Mouse (Mus musculus): Measurements from ENCODE around the gene Afdn.

Gene Afdn

DNA sequence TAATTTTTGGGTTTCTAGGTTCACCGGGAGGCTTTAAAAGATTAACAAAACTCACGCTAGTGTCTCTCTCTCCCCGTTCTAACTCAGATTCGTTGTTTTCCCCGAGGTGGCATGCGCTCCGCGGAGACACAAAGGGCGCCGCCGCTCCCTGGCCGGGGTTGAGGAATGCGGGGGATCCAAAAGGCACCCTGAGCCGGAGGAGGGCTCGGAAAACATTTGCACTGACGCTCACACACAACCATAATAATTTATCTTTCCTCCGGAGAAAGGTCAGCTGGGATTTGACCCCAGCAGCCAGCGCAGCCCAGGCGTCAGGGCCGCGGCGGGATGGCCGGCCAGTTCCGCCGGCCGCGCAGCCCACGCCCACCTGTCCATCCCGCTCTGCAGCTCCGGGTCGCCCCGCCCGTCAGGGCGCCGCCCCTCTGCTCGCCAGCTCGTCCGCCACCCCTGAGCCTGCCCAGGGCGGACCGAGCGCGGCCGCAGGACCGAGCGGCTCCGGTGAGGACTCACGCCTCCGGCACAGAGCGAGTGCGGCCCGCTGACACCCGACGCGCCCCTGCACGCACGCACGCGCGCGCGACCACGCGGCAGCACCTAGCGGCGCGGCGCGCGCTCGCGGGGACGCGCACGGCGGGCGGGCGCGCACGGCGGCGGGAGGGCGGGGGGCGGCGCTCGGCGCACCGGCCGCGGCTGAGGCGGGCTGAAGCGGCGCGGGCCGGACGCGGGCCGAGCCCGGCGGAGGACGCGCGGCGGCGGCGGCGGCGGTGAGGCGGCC is at the start of gene Afdn:
TSS of gene Afdn (plus strand) at position 687 of the 775 bp plus-strand sequence.
- DNase-seq (ENCODE audit: low read depth, low spot score) = peak; percentile 65

GRCm38 (mm10) chr17:13711173-13711572 is 49.2 kb upstream of the Afdn start:
- no peak for DNase-seq (ENCODE audit: low read depth, low spot score)

GRCm38 (mm10) chr17:13712116-13712515 is 48.2 kb upstream of the Afdn start:
- no peak for DNase-seq (ENCODE audit: low read depth, low spot score)

DNA sequence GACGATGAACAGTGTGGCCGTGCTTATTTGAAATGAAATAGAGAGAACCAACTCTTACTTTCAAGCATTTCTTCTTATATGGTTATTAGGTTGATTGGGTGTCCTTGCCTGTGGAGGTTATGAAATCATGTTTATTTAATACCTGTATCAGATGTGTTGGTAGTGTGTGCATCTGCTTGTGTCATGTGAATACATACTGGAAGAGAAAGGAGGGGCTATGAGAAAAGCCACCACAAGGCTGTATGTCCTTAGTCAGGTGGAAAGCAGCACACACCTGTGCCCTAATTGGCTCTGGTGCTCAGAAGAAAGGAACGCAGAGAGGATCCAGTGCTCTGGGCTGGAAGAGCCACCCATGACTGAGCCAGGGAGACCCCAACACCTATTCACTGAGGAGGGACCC is 47.8 kb upstream of the Afdn start:
- DNase-seq (ENCODE audit: low read depth, low spot score) = no peak

DNA sequence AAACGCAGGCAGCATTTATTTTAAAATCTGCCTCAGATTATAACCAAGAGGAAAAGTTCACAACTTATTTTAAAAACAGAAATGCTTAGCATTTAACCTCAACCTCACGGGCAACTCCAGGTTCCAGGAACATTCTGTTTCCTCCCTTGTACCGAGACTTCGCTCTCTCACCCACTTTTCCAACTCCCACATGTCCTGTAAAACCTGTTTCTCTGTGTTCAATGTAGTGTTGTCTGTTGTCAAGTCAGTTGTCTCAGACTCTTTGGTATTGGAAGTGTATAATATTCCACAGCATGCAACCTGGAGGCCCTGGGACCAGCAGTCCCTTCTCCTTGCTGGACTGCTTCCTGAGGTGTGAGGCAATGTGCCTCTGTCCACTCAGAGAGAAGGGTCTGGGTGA is 46.2 kb upstream of the Afdn start:
- DNase-seq (ENCODE audit: low read depth, low spot score) = no peak

DNA sequence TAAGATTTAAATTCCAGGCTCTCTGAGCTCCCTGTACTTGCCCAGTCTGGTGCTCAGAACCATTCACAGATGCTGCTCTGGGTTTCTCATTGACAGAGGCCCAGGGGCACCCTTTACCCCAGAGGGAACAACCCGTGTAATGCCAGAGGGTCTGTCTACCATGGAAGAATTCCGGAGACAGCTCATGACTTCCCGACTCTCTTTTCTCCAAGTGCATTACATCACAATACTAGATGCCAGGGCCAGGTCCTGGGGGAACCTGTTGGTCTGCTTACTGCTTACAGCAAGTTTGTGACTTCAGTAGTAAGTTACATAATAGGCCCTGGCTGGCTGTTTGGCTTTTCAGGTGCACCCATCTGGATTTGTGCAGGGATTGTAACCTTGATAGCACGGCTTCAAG is 45.7 kb upstream of the Afdn start:
- no peak for DNase-seq (ENCODE audit: low read depth, low spot score)

GRCm38 (mm10) chr17:13715511-13715910 is 44.8 kb upstream of the Afdn start:
- no peak for DNase-seq (ENCODE audit: low read depth, low spot score)

DNA sequence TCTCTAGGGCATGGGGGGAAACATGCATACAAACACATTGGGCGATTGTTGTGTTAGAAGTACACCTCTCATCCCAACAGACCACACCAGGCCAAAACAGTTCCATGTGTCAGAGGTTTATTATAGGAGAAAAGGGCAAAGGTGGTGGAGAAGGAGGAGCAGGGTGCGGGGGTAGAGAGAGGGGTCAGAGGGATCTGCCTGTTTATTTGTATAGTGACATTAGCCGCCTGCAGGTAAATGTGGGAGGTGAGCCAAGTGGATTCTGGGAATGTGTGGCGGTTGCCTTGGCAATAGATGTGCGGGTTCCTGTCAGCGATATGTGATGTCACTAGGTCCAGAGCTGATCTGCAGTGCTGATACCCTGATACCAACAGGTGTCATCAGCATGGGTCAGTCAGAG is 44.0 kb upstream of the Afdn start:
- DNase-seq (ENCODE audit: low read depth, low spot score) = no peak

DNA sequence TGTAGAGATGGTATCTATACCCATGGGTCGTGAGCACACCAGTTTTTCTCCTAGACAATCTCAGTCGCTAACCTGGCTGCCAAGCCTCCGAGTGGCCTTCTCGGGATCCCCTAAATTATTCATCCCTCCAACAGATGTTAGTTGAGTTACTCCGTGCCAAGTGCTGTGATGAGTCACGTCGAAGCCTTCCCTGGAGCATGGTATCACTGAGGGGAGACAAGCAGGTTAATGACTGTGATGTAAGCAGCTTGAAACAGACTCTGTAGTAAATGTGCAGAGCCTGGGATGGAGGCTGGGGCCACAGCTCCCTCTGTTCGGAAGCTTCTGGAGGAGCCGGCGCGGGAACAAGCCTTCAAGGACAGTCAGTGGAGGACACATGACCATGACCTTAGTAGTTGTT is 42.9 kb upstream of the Afdn start:
- no peak for DNase-seq (ENCODE audit: low read depth, low spot score)

DNA sequence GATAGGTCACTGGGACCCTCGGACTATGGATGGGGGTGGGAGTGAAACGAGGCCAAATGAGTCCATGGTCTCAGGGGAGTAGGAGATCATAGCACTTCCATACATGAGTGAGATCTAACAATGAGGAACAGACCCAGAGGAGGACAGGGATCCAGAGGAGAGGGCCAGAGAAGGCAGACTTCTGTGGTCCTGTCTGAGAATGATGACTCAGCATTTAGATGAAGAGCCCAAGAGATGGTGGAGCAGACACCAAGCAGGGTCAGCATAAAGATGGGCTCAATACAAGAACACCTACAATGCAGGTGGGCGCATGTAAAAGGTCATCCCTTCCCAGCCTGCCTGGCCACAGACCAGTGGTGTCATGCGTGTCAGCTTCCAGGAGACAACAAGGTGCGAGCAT is 40.2 kb upstream of the Afdn start:
- no peak for DNase-seq (ENCODE audit: low read depth, low spot score)

GRCm38 (mm10) chr17:13721372-13721771 is 39.0 kb upstream of the Afdn start:
- DNase-seq (ENCODE audit: low read depth, low spot score) = no peak

GRCm38 (mm10) chr17:13722434-13722833 is 37.9 kb upstream of the Afdn start:
- no peak for DNase-seq (ENCODE audit: low read depth, low spot score)

DNA sequence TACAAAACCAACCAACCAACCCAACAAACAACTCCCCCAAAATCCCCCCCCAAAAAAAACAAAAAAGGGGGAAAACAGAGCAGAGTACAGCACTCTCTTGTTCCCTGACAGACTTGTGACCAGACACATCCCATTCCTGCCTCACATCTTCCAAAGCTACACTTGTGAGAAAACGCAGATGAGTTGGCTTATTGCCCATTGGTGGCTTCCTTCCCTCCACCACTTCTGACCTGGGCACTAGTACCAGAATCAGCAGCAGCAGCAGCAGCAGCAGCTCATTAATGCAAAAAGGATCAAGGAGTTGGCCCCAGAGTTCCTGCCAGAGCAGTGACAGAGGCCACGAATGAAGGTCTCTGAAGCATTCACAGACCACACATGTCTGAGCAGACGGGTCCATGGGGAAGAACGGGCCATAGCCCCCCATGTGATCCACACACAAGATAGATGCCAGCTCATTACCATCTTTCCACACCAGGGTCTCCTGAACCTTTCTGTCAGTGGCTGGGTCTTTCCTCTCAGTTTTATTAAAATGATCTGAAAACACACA is 35.3 kb upstream of the Afdn start:
- DNase-seq (ENCODE audit: low read depth, low spot score) = no peak

DNA sequence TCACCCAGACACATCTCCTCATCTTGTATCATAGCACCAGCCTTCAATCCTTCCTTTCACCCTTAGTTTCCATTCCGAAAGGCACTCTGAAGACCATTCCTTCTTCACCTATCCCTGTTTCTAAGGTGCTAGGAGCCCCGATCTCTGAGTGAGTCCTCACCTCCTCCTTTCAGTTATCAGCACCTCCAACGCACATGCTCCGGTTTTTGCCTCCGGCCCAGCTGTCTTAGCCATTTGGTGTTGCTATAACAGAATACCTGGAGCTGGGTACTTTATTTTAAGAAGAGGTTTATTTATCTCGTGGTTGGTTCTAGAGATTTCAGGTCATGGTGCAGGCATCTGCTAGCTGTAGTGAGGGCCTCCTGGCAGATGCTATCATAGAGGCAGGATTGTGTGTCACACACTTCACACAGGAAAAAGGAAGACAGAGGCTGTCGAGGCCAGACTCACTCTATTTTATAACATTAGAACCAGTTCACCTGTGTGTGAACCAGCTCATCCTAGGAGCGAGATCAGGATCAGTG is 33.4 kb upstream of the Afdn start:
- no peak for DNase-seq (ENCODE audit: low read depth, low spot score)

DNA sequence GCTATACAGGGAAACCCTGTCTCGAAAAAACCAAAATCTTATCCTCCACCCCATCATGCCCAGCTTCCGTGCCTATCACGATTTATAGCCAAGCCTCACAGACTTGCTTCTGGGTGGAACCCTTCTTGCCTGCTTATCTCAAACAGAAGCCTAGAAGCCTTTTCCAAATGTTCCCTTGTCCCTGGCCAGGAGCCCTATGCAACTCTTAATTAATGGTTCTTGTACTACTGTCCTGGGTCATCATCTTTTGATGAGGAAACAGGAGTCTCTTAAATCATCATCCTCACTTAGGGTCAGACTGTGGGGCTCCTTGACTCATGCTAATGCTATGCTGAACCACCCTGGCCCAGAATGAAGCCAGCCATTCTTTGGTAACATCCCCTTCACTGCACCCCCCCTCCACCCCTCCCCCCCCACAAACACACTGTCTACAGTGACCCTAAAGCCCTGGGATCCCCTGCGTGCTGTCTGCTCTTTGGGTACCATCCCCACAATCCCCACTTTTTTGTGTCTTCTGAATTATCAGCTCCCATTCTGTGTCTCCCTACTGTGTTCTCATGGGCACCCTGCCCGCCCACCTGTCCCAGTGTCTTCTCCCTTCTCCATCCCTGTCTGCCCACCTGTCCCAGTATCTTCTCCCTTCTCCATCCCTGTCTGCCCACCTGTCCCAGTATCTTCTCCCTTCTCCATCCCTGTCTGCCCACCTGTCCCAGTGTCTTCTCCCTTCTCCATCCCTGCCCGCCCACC is 29.2 kb upstream of the Afdn start:
- no peak for DNase-seq (ENCODE audit: low read depth, low spot score)

GRCm38 (mm10) chr17:13731727-13732112 is 28.6 kb upstream of the Afdn start:
- DNase-seq (ENCODE audit: low read depth, low spot score) = no peak

DNA sequence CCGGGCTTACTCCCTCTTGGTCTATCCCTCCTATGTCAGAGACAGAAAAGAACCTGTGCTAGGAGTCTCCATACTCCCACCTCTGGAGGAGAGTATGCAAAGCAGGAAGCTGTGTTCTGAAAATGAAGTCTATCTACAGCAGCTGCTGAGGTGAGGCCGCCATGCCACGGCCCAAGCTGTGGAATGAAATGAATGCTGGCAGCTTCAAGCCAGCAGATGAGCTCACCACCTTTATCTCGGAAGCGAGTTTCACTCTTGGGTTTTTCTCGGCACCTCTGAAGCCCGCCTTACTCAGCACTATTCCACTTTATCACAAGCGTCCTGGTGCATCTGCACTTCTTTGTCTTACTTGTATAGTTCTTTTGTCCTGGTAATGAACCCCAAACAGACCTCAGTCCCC is 27.7 kb upstream of the Afdn start:
- peak; percentile 33 for DNase-seq (ENCODE audit: low read depth, low spot score)

DNA sequence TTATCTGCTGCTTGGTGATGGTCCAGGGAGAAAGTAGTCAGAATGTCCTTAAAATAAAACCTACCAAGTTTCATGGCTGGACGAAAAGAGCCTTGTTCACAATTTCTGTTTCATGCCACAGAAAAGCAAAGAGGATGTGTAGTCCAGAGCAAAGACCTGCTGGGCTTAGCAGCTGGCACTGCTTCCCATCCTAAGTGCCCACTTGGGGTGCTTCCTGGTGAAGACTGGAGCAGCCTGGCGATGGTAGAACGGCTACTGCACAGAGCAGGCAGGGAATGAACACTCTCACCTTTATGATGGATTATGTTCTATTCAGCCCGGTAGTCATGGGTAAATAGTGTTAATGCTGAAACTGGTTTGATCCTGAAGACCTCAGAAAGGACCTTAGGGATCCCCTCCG is 26.4 kb upstream of the Afdn start:
- no peak for DNase-seq (ENCODE audit: low read depth, low spot score)

DNA sequence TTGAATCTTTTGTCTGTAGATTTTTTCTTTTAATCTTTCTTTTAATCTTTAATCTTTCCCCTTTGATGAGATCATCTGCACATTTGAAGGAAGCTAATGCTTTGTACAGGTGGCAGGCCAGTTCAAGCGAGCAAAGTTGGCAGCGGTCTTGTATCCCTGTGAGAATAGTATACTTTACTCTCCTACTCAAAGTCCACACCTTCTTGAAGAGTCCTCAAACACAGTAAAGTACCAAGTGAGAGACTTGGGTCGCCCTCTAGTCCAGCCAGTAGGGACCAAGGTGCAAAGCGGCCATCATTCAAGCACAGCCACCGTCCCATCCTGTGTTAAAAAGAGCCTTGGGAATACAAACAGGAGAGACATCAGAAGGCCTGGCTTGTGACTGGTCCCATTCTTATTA is 25.3 kb upstream of the Afdn start:
- DNase-seq (ENCODE audit: low read depth, low spot score) = no peak

DNA sequence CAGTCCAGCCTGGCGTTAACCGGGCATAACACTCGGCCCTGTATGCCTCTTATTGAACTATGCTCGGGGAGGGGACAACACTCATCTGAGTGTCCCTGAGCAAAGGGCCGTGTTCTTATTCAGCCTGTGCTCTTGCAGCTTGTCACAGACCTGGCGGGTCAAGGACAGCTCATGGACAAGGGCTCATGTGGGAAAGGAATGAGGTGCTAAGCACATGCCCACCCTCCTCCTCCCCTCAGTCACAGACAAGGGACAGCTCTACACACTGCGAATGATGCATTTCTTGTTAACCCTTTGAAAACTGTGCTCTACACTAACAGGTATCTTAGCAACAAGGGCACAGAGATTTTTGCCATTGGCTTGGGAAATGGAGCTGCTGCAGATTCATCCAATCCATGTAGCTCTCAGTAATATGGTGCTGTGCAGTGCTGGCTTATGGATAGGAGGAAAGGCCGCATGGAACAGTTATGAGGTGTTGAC is 24.5 kb upstream of the Afdn start:
- no peak for DNase-seq (ENCODE audit: low read depth, low spot score)

- DNase-seq (ENCODE audit: low read depth, low spot score) = no peak
These were observed 23.0 kb upstream of the Afdn start for GRCm38 (mm10) chr17:13737336-13737735.

GRCm38 (mm10) chr17:13738121-13738776 is 22.1 kb upstream of the Afdn start:
- no peak for DNase-seq (ENCODE audit: low read depth, low spot score)
